Mouse (Mus musculus): ENCODE measurements around the gene Armh1. TPM values are rescaled to one million over a fixed set of nuclear protein-coding genes. Genes with fewer than 3 reads are reported as not detected.
"Not testable (repeated sequence)": the region's sequence is repeated elsewhere in the genome, so short reads cannot be mapped to it uniquely, and the experiment has no call there.

Armh1 gene
- polyA plus RNA-seq, 1 experiment: not detected

- WGBS: 61% methylated on average over 13 of the region's 13 CpGs
- Histone ChIP-seq H3K4me3 (replicated peaks; ENCODE audit: control insufficient read depth, low read depth, low read length) (no peak overlapping the region), H3K27ac (ENCODE audit: control insufficient read depth, insufficient read depth, low read depth, low read length, poor library complexity) (no peak overlapping the region), H3K4me1 (ENCODE audit: control insufficient read depth, insufficient read depth, low read length) (no peaks in the 10 kb centered on the region)
- TF ChIP-seq POLR2A (IDR thresholded peaks at IDR 0.05; ENCODE audit: borderline replicate concordance, control insufficient read depth, low read depth, low read length) (no peak), CTCF (IDR thresholded peaks at IDR 0.05; ENCODE audit: control insufficient read depth, insufficient read depth, low read length) (no peak)
Measured at GRCm38 (mm10) chr4:117262101-117262913, 10.4 kb upstream of the Armh1 start.

GRCm38 (mm10) chr4:117261222-117261621, 9.3 kb upstream of the Armh1 start:
- no peaks in the 10 kb centered on the region for H3K4me1 ChIP-seq (ENCODE audit: control insufficient read depth, insufficient read depth, low read length)
- TF ChIP-seq CTCF (IDR thresholded peaks at IDR 0.05; ENCODE audit: control insufficient read depth, insufficient read depth, low read length) (no peak), POLR2A (IDR thresholded peaks at IDR 0.05; ENCODE audit: borderline replicate concordance, control insufficient read depth, low read depth, low read length) (no peak)
- H3K27ac ChIP-seq (ENCODE audit: control insufficient read depth, insufficient read depth, low read depth, low read length, poor library complexity): no peak overlapping the region
- WGBS: 79% methylated on average over 2 of the region's 2 CpGs
- H3K4me3 ChIP-seq (replicated peaks; ENCODE audit: control insufficient read depth, low read depth, low read length): no peak overlapping the region

- WGBS: 71% methylated on average over 6 of the region's 6 CpGs
- H3K4me1 ChIP-seq (ENCODE audit: control insufficient read depth, insufficient read depth, low read length); H3K27ac ChIP-seq (ENCODE audit: control insufficient read depth, insufficient read depth, low read depth, low read length, poor library complexity); H3K4me3 ChIP-seq (replicated peaks; ENCODE audit: control insufficient read depth, low read depth, low read length): not testable (repeated sequence)
- peak; percentile 19; the same call in 1 of the 2 replicates for TF ChIP-seq CTCF (IDR thresholded peaks at IDR 0.05; ENCODE audit: control insufficient read depth, insufficient read depth, low read length)
Measured at GRCm38 (mm10) chr4:117259909-117260308, 8.0 kb upstream of the Armh1 start.

GRCm38 (mm10) chr4:117254672-117255071, 2.7 kb upstream of the Armh1 start:
- Histone ChIP-seq H3K27ac (ENCODE audit: control insufficient read depth, insufficient read depth, low read depth, low read length, poor library complexity) (no peak overlapping the region), H3K4me3 (replicated peaks; ENCODE audit: control insufficient read depth, low read depth, low read length) (no peak overlapping the region), H3K4me1 (ENCODE audit: control insufficient read depth, insufficient read depth, low read length) (peaks cover 6% of the 10 kb centered on the region)
- whole genome bisulfite sequencing: 8% methylated on average over 6 of the region's 6 CpGs
- TF ChIP-seq CTCF (IDR thresholded peaks at IDR 0.05; ENCODE audit: control insufficient read depth, insufficient read depth, low read length) (no peak), POLR2A (IDR thresholded peaks at IDR 0.05; ENCODE audit: borderline replicate concordance, control insufficient read depth, low read depth, low read length) (no peak)

- WGBS: under 1% methylated on average over 5 of the region's 5 CpGs
- H3K27ac ChIP-seq (ENCODE audit: control insufficient read depth, insufficient read depth, low read depth, low read length, poor library complexity): no peak overlapping the region
- H3K4me3 ChIP-seq (replicated peaks; ENCODE audit: control insufficient read depth, low read depth, low read length): no peak overlapping the region
- TF ChIP-seq CTCF (IDR thresholded peaks at IDR 0.05; ENCODE audit: control insufficient read depth, insufficient read depth, low read length): no peak
- H3K4me1 ChIP-seq (ENCODE audit: control insufficient read depth, insufficient read depth, low read length): peaks cover 6% of the 10 kb centered on the region
Measured at GRCm38 (mm10) chr4:117254017-117254627, 2.2 kb upstream of the Armh1 start.

- no peak overlapping the region for H3K4me3 ChIP-seq (replicated peaks; ENCODE audit: control insufficient read depth, low read depth, low read length)
- TF ChIP-seq POLR2A (IDR thresholded peaks at IDR 0.05; ENCODE audit: borderline replicate concordance, control insufficient read depth, low read depth, low read length): no peak
- TF ChIP-seq CTCF (IDR thresholded peaks at IDR 0.05; ENCODE audit: control insufficient read depth, insufficient read depth, low read length): no peak
- no peak overlapping the region; the same call in 1 of the 2 replicates for H3K27ac ChIP-seq (ENCODE audit: control insufficient read depth, insufficient read depth, low read depth, low read length, poor library complexity)
- WGBS: 19% methylated on average over 12 of the region's 12 CpGs
- H3K4me1 ChIP-seq (ENCODE audit: control insufficient read depth, insufficient read depth, low read length): peaks cover 6% of the 10 kb centered on the region
Measured at GRCm38 (mm10) chr4:117253218-117254016, 1.5 kb upstream of the Armh1 start.

- 81% methylated on average over 5 of the region's 5 CpGs for WGBS
- peaks cover 6% of the 10 kb centered on the region for H3K4me1 ChIP-seq (ENCODE audit: control insufficient read depth, insufficient read depth, low read length)
- no peak overlapping the region for H3K27ac ChIP-seq (ENCODE audit: control insufficient read depth, insufficient read depth, low read depth, low read length, poor library complexity)
- no peak overlapping the region for H3K4me3 ChIP-seq (replicated peaks; ENCODE audit: control insufficient read depth, low read depth, low read length)
- TF ChIP-seq CTCF (IDR thresholded peaks at IDR 0.05; ENCODE audit: control insufficient read depth, insufficient read depth, low read length): no peak
- TF ChIP-seq POLR2A (IDR thresholded peaks at IDR 0.05; ENCODE audit: borderline replicate concordance, control insufficient read depth, low read depth, low read length): no peak
Measured at GRCm38 (mm10) chr4:117252755-117253154, 830 bp upstream of the Armh1 start.

GRCm38 (mm10) chr4:117252351-117252750, 426 bp upstream of the Armh1 start:
- WGBS: 45% methylated on average over 5 of the region's 5 CpGs

More at GRCm38 (mm10) chr4:117252351-117252750, 426 bp upstream of the Armh1 start:
- TF ChIP-seq CTCF (IDR thresholded peaks at IDR 0.05; ENCODE audit: control insufficient read depth, insufficient read depth, low read length): no peak
- no peak for TF ChIP-seq POLR2A (IDR thresholded peaks at IDR 0.05; ENCODE audit: borderline replicate concordance, control insufficient read depth, low read depth, low read length)
- peak overlapping the region; percentile 17 for H3K4me3 ChIP-seq (replicated peaks; ENCODE audit: control insufficient read depth, low read depth, low read length)
- peaks cover 6% of the 10 kb centered on the region for H3K4me1 ChIP-seq (ENCODE audit: control insufficient read depth, insufficient read depth, low read length)
- H3K27ac ChIP-seq (ENCODE audit: control insufficient read depth, insufficient read depth, low read depth, low read length, poor library complexity): no peak overlapping the region
